Mouse (Mus musculus) ES-Bruce4 (cell line): ENCODE measurements around the gene Mcm2. TPM values are rescaled to one million over a fixed set of nuclear protein-coding genes. Genes with fewer than 3 reads are reported as not detected.

Source experiments
- H3K27ac ChIP-seq: 2 replicates; pipeline ENCODE4 v1.5.1; 2012; ENCODE audit warnings: low read length, inconsistent platforms; ENCODE audit not compliant: insufficient read depth
- H3K27me3 ChIP-seq: 2 replicates; pipeline ENCODE4 v1.6.1; 2012; ENCODE audit warnings: mild to moderate bottlenecking, low read length, inconsistent platforms; ENCODE audit not compliant: control insufficient read depth, poor library complexity, insufficient read depth, severe bottlenecking
- H3K36me3 ChIP-seq: 2 replicates; pipeline ENCODE4 v1.6.1; 2012; ENCODE audit warnings: inconsistent platforms, mild to moderate bottlenecking, low read length, moderate library complexity; ENCODE audit not compliant: control insufficient read depth, poor library complexity, insufficient read depth, severe bottlenecking
- H3K4me1 ChIP-seq: one replicate; pipeline ENCODE4 v1.8.1; 2011; ENCODE audit warnings: low read length; ENCODE audit not compliant: control insufficient read depth, insufficient read depth
- H3K4me3 ChIP-seq: 2 replicates; pipeline ENCODE4 v1.5.1; 2011; ENCODE audit warnings: low read depth, mild to moderate bottlenecking, low read length
- H3K9ac ChIP-seq: 2 replicates; pipeline ENCODE4 v1.6.1; 2012; ENCODE audit warnings: low read depth, mild to moderate bottlenecking, inconsistent platforms; ENCODE audit not compliant: poor library complexity, severe bottlenecking
- H3K9me3 ChIP-seq: replicated peaks from 2 replicates; pipeline ENCODE4 v1.6.1; 2012; ENCODE audit warnings: mild to moderate bottlenecking, low read length, inconsistent platforms; ENCODE audit not compliant: control insufficient read depth, poor library complexity, insufficient read depth, severe bottlenecking
- CTCF ChIP-seq: IDR thresholded peaks from one replicate; pipeline ENCODE4 v1.8.1; 2011; ENCODE audit warnings: low read depth, low read length
- EP300 ChIP-seq: IDR thresholded peaks from 2 replicates; pipeline ENCODE4 v1.6.1; 2011; ENCODE audit warnings: low read depth, low read length; ENCODE audit not compliant: insufficient read depth
- POLR2A ChIP-seq: IDR thresholded peaks from one replicate; pipeline ENCODE4 v1.8.1; 2011; ENCODE audit warnings: low read length; ENCODE audit not compliant: insufficient read depth
- polyA plus RNA-seq: library from polyadenylated mRNA; stranded (reverse); fragments of >200 nt; gene quantifications from 2 replicates; pipeline ENCODE4 v1.2.4, GENCODE M21; 2011; ENCODE audit warnings: low read depth; ENCODE audit not compliant: missing spikeins, insufficient read depth, insufficient read length

Mcm2 gene
- polyA plus RNA-seq, 1 experiment, result 117 TPM

GRCm38 (mm10) chr6:88929451-88929850 is 30.9 kb upstream of the Mcm2 start:
- H3K4me3 ChIP-seq, result no peak overlapping the region
- no peaks in the 10 kb centered on the region for H3K36me3 ChIP-seq
- no peak for TF ChIP-seq POLR2A
- TF ChIP-seq CTCF, result no peak
- no peak for TF ChIP-seq EP300
- no peaks in the 10 kb centered on the region for H3K27me3 ChIP-seq
- H3K9ac ChIP-seq, result no peak overlapping the region
- H3K9me3 ChIP-seq, result no peaks in the 10 kb centered on the region
- H3K4me1 ChIP-seq, result peaks cover 2% of the 10 kb centered on the region
- H3K27ac ChIP-seq, result no peak overlapping the region

GRCm38 (mm10) chr6:88928576-88928975 is 30.0 kb upstream of the Mcm2 start:
- H3K4me1 ChIP-seq, result peaks cover 4% of the 10 kb centered on the region
- H3K9ac ChIP-seq, result no peak overlapping the region
- no peaks in the 10 kb centered on the region for H3K27me3 ChIP-seq
- TF ChIP-seq CTCF (no peak), POLR2A (no peak), EP300 (no peak)
- no peak overlapping the region for H3K27ac ChIP-seq
- H3K9me3 ChIP-seq, result no peaks in the 10 kb centered on the region
- no peaks in the 10 kb centered on the region for H3K36me3 ChIP-seq
- H3K4me3 ChIP-seq, result no peak overlapping the region

- H3K4me1 ChIP-seq, result peaks cover 4% of the 10 kb centered on the region
- H3K27ac ChIP-seq, result no peak overlapping the region
- no peak for TF ChIP-seq CTCF
- TF ChIP-seq POLR2A, result no peak
- no peak for TF ChIP-seq EP300
- no peaks in the 10 kb centered on the region for H3K36me3 ChIP-seq
- H3K9ac ChIP-seq, result no peak overlapping the region
- no peaks in the 10 kb centered on the region for H3K27me3 ChIP-seq
- H3K4me3 ChIP-seq, result no peak overlapping the region
- no peaks in the 10 kb centered on the region for H3K9me3 ChIP-seq
Measured at GRCm38 (mm10) chr6:88928026-88928425, 29.4 kb upstream of the Mcm2 start.

GRCm38 (mm10) chr6:88927595-88927994 is 29.0 kb upstream of the Mcm2 start:
- H3K4me3 ChIP-seq, result no peak overlapping the region
- H3K4me1 ChIP-seq, result peaks cover 4% of the 10 kb centered on the region
- H3K9ac ChIP-seq, result no peak overlapping the region
- TF ChIP-seq CTCF, result peak; percentile 98
- no peak for TF ChIP-seq POLR2A
- TF ChIP-seq EP300, result 0 out of 2 replicates have a peak, but pooled peaks have one; percentile 40
- H3K27ac ChIP-seq, result no peak overlapping the region
- H3K9me3 ChIP-seq, result no peaks in the 10 kb centered on the region
- no peaks in the 10 kb centered on the region for H3K27me3 ChIP-seq
- no peaks in the 10 kb centered on the region for H3K36me3 ChIP-seq

- Histone ChIP-seq H3K4me3 (no peak overlapping the region), H3K27ac (no peak overlapping the region), H3K4me1 (peaks cover 4% of the 10 kb centered on the region), H3K27me3 (no peaks in the 10 kb centered on the region), H3K9me3 (no peaks in the 10 kb centered on the region), H3K9ac (no peak overlapping the region), H3K36me3 (no peaks in the 10 kb centered on the region)
- no peak for TF ChIP-seq EP300
- TF ChIP-seq POLR2A, result no peak
- TF ChIP-seq CTCF, result no peak
Measured at GRCm38 (mm10) chr6:88926870-88927269, 28.3 kb upstream of the Mcm2 start.

- Histone ChIP-seq H3K36me3 (no peaks in the 10 kb centered on the region), H3K9me3 (no peaks in the 10 kb centered on the region), H3K4me1 (peaks cover 4% of the 10 kb centered on the region), H3K27me3 (no peaks in the 10 kb centered on the region), H3K4me3 (no peak overlapping the region), H3K9ac (no peak overlapping the region), H3K27ac (no peak overlapping the region)
- TF ChIP-seq EP300 (peak; percentile 75), POLR2A (no peak)
Measured at GRCm38 (mm10) chr6:88925640-88926205, 27.1 kb upstream of the Mcm2 start.
